Mouse (Mus musculus): ENCODE measurements around the gene Palm3.

DNA sequence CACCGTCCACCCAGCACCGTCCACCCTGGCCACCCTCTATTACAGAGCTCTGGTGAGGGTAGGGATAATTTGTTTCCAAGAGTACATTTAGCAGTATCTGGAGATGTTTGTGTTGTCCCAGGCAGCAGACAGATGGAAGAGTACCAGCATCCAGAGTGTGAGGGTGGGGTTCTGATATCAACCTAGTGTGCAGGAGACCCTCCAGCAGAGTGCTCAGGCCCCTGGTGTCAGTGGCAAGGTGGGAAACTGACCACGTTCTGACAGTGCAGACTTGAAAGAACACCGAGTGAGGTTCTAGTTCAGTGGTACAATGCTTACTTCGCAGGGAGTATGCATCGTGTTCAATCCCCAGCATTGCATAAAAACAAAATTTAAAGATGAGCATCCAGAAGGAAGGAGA lies 49.6 kb upstream of the Palm3 start:
- TF ChIP-seq CTCF (IDR thresholded peaks at IDR 0.05) (no peak), EP300 (IDR thresholded peaks at IDR 0.05) (no peak)

All from lung, postnatal 0 days (tissue).